Mouse (Mus musculus) C2C12 (cell line): ENCODE measurements around the gene Hsd17b14. TPM values are rescaled to one million over a fixed set of nuclear protein-coding genes. Genes with fewer than 3 reads are reported as not detected.

Experiments used
- H3K27me3 ChIP-seq: one replicate; pipeline ENCODE4 v1.6.1; 2011; ENCODE audit not compliant: control insufficient read depth, insufficient read depth, insufficient read length
- H3K36me3 ChIP-seq: one replicate; pipeline ENCODE4 v1.6.1; 2011; ENCODE audit not compliant: control insufficient read depth, insufficient read depth
- H3K4me3 ChIP-seq: one replicate; pipeline ENCODE4 v1.5.1; 2011; ENCODE audit warnings: mild to moderate bottlenecking, control low read depth; ENCODE audit not compliant: poor library complexity, insufficient read depth, severe bottlenecking
- H3K79me2 ChIP-seq: one replicate; pipeline ENCODE4 v1.6.1; 2011; ENCODE audit not compliant: control insufficient read depth, insufficient read depth
- H3K79me3 ChIP-seq: one replicate; pipeline ENCODE4 v1.6.1; 2011; ENCODE audit warnings: low read depth, control low read depth
- H3ac ChIP-seq: one replicate; pipeline ENCODE3; 2011; ENCODE audit warnings: low read depth; ENCODE audit not compliant: control insufficient read depth, insufficient read length
- CEBPB ChIP-seq: IDR thresholded peaks from one replicate; pipeline ENCODE4 v1.6.1; 2011; ENCODE audit warnings: low read depth, mild to moderate bottlenecking, control low read depth, moderate library complexity
- CTCF ChIP-seq: IDR thresholded peaks from one replicate; pipeline ENCODE4 v1.5.1; 2011; ENCODE audit not compliant: control insufficient read depth, insufficient read depth, insufficient read length
- FOSL1 ChIP-seq: IDR thresholded peaks from one replicate; pipeline ENCODE4 v1.8.0; 2011; ENCODE audit warnings: mild to moderate bottlenecking, low read length; ENCODE audit not compliant: poor library complexity, insufficient read depth, severe bottlenecking
- MAX ChIP-seq: IDR thresholded peaks from one replicate; pipeline ENCODE4 v1.6.1; 2011; ENCODE audit warnings: mild to moderate bottlenecking, control low read depth
- MYOD1 ChIP-seq: IDR thresholded peaks from one replicate; pipeline ENCODE4 v1.6.1; 2011; ENCODE audit warnings: low read depth; ENCODE audit not compliant: control insufficient read depth, insufficient read length
- MYOG ChIP-seq: IDR thresholded peaks from one replicate; pipeline ENCODE4 v1.6.1; 2011; ENCODE audit not compliant: control insufficient read depth, insufficient read length; ENCODE audit errors: extremely low read depth
- USF1 ChIP-seq: IDR thresholded peaks from one replicate; pipeline ENCODE4 v1.6.1; 2011; ENCODE audit warnings: low read depth, mild to moderate bottlenecking, control low read depth, moderate library complexity
- long read RNA-seq, 2 experiments: library from polyadenylated mRNA; unstranded; transcript quantifications; one replicate each; pipeline ENCODE4 v2.0.0; 2019 to 2020
- polyA plus RNA-seq: library from polyadenylated mRNA; unstranded; fragments of >200 nt; fragmentation: generic; extraction: Trizol; gene quantifications from one replicate; pipeline ENCODE4 v1.2.1, GENCODE M21; 2012; ENCODE audit warnings: missing spikeins

Hsd17b14 gene
- polyA plus RNA-seq: 1.7 TPM
- long read RNA-seq, experiment 1: 0 reads
- long read RNA-seq, experiment 2: 0 reads

DNA sequence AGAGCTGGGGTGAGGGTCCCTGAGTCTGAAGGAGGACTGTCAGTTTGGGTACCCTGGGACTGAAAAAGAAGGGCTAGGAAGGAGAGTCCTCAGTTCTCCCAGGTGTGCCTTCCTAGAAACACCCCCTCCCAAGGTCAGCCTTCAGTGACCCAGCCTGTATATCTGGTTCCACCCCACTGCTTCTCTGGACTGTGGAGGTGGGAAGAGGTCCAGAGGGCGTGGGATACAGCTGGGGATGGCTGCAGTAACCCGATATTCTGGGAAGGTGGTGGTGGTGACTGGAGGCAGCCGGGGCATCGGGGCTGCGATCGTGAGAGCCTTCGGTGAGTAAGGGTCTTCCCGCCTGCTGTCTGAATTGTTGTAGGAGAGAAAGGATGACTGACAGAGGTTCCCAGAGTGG, at the start of gene Hsd17b14:
Gene Hsd17b14, plus strand, starts transcription at position 150 of the 400 bp plus-strand sequence.
- Histone ChIP-seq H3ac (no peak within 1 kb of the TSS), H3K79me2 (no peaks in the 10 kb centered on the region), H3K27me3 (no peaks in the 10 kb centered on the region), H3K36me3 (no peaks in the 10 kb centered on the region), H3K79me3 (no peaks in the 10 kb centered on the region), H3K4me3 (no peak within 1 kb of the TSS)
- TF ChIP-seq USF1 (no peak), MYOD1 (no peak), MAX (no peak), FOSL1 (no peak), CTCF (no peak), CEBPB (no peak), MYOG (no peak)

GRCm38 (mm10) chr7:45507583-45507982, 47.1 kb upstream of the Hsd17b14 start:
- Histone ChIP-seq H3K79me2 (no peaks in the 10 kb centered on the region), H3ac (no peak overlapping the region), H3K27me3 (no peaks in the 10 kb centered on the region), H3K36me3 (peaks cover 8% of the 10 kb centered on the region), H3K79me3 (no peaks in the 10 kb centered on the region), H3K4me3 (no peak overlapping the region)
- TF ChIP-seq FOSL1: no peak
- TF ChIP-seq MAX: no peak
- TF ChIP-seq MYOD1: no peak
- TF ChIP-seq MYOG: no peak
- no peak for TF ChIP-seq CEBPB
- TF ChIP-seq USF1: no peak
- TF ChIP-seq CTCF: no peak

DNA sequence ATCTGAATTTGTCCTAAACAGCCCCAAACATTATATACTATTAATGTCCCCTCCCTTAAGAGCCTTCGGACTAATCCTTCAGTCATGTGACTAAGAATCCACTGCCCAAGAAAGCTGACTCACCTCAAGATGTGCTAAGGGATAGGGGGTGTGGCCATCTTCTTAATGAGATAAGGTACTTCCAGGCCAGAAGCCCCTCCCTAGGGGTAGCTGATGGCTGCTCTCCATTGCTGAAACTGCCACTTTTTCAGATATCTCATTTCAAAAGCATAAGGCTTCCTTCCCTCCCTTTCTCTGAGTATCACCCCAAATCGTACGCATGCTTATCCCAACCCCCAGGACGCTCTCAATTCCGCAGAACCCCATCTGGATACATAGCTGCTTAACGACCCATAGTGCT, 46.1 kb upstream of the Hsd17b14 start:
- H3K79me2 ChIP-seq: no peaks in the 10 kb centered on the region
- H3K79me3 ChIP-seq: no peaks in the 10 kb centered on the region
- no peak overlapping the region for H3ac ChIP-seq
- peaks cover 8% of the 10 kb centered on the region for H3K36me3 ChIP-seq
- no peak overlapping the region for H3K4me3 ChIP-seq
- H3K27me3 ChIP-seq: no peaks in the 10 kb centered on the region
- TF ChIP-seq USF1 (peak; percentile 58), FOSL1 (no peak), CEBPB (no peak), CTCF (no peak), MYOG (no peak)

DNA sequence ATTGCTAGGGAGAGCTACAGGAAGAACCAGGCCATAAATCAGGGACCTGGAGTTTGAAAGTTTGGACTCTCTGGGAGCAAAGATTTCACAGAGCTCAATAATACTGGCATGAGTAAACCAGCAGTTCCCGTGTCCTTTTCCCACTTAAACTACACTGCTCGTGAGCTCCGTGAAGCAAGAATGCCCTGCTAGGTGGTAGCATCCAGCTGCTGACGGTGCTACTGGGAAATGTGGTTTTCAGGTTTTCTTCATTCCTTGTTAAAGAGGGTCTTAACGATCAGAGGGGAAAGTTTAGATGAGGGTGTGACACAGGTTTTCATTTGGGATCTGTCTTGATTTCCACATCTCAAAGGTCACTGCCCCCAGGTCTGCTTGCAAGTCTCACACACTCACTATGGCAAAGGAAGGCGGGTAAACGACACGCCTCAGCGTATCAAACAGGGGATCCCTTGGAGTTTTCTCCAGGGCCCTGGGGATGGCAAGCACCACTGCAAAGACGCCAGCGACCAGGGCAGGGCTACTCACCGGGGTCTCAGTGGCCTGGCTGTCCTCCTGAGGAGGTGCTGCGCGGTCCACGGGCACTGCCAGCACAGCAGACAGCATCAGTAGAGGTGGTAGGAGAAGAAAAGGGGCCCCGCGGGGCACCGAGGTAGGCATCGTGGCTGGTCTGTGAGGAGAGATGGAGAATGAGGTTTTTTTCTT, 45.4 kb upstream of the Hsd17b14 start:
- no peaks in the 10 kb centered on the region for H3K79me3 ChIP-seq
- TF ChIP-seq CTCF: no peak
- TF ChIP-seq USF1: no peak
- H3K36me3 ChIP-seq: peaks cover 8% of the 10 kb centered on the region
- H3ac ChIP-seq: peak overlapping the region; percentile 53
- H3K27me3 ChIP-seq: no peaks in the 10 kb centered on the region
- peak overlapping the region; percentile 53 for H3K4me3 ChIP-seq
- no peaks in the 10 kb centered on the region for H3K79me2 ChIP-seq

- peak within 1 kb of the TSS; percentile 53 for H3K4me3 ChIP-seq
- H3K79me3 ChIP-seq: no peaks in the 10 kb centered on the region
- H3ac ChIP-seq: peak within 1 kb of the TSS; percentile 63
- no peaks in the 10 kb centered on the region for H3K27me3 ChIP-seq
- no peaks in the 10 kb centered on the region for H3K79me2 ChIP-seq
- TF ChIP-seq MYOD1: no peak
- TF ChIP-seq USF1: no peak
- no peak for TF ChIP-seq FOSL1
- no peak for TF ChIP-seq MYOG
- peaks cover 8% of the 10 kb centered on the region for H3K36me3 ChIP-seq
Measured at GRCm38 (mm10) chr7:45509912-45510787, 44.5 kb upstream of the Hsd17b14 start, which contains the start of gene Nucb1. Nucb1 (minus strand) TSS chr7:45510406.
